Mouse (Mus musculus): ENCODE data around the gene Sh3kbp1.

DNA sequence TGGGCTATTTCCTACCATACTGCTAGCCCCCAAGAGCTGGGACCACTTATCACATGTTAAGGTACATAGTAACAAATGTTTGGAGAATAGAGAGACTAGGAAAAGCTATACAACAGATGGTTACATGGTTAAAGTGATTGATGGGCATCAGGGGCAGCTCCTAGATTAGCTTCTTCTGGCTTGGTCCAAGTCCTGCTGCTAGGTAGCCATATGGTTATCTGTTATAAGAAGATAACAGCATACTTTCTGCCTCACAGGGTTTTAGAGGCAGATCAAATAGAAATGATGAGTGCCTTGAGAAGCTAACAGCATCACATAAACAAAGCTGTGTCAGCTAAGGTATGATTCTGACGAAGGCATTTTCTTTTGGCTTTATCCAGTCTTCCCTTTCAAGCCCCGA is 334.3 kb downstream of the Sh3kbp1 start:
- no peak for TF ChIP-seq POLR2A (IDR thresholded peaks at IDR 0.05; ENCODE audit: insufficient read depth, low read length)
- TF ChIP-seq CTCF (IDR thresholded peaks at IDR 0.05; ENCODE audit: low read depth, low read length): no peak

All from ES-Bruce4 (cell line).